Mouse (Mus musculus) neural tube, embryonic 15.5 days (tissue): ENCODE data around the gene Inpp5k. TPM values are rescaled to one million over a fixed set of nuclear protein-coding genes. Genes with fewer than 3 reads are reported as not detected.
A peak's percentile ranks its signal among the peaks of the same experiment; 100 is the strongest.

Experiments
- ATAC-seq: fragments of 200-750 bp; cut with Nextera tagmentation; 2 replicates; pipeline ENCODE4 v1.8.0; 2017; ENCODE audit warnings: mild to moderate bottlenecking, moderate TSS enrichment, moderate library complexity; ENCODE audit not compliant: low FRiP score
- H3K27ac ChIP-seq: fragments of 300-500 bp; sonication (generic); replicated peaks from 2 replicates; pipeline ENCODE4 v1.5.1; 2015; ENCODE audit warnings: mild to moderate bottlenecking, inconsistent platforms
- H3K27me3 ChIP-seq: fragments of 300-500 bp; sonication (generic); replicated peaks from 2 replicates; pipeline ENCODE4 v1.6.1; 2015; ENCODE audit warnings: inconsistent platforms
- H3K36me3 ChIP-seq: fragments of 300-500 bp; sonication (generic); 2 replicates; pipeline ENCODE4 v1.6.1; 2015; ENCODE audit warnings: inconsistent platforms
- H3K4me1 ChIP-seq: fragments of 300-500 bp; sonication (generic); 2 replicates; pipeline ENCODE4 v1.6.1; 2015; ENCODE audit warnings: inconsistent platforms
- H3K4me2 ChIP-seq: fragments of 300-500 bp; sonication (generic); 2 replicates; pipeline ENCODE4 v1.6.1; 2015; ENCODE audit warnings: inconsistent platforms, mild to moderate bottlenecking, moderate library complexity
- H3K4me3 ChIP-seq: fragments of 300-500 bp; sonication (generic); replicated peaks from 2 replicates; pipeline ENCODE4 v1.5.1; 2015; ENCODE audit warnings: mild to moderate bottlenecking, inconsistent platforms
- H3K9ac ChIP-seq: fragments of 300-500 bp; sonication (generic); replicated peaks from 2 replicates; pipeline ENCODE4 v1.6.1; 2015; ENCODE audit warnings: mild to moderate bottlenecking, inconsistent platforms
- H3K9me3 ChIP-seq: fragments of 300-500 bp; sonication (generic); replicated peaks from 2 replicates; pipeline ENCODE4 v1.6.1; 2016; ENCODE audit warnings: inconsistent platforms
- whole genome bisulfite sequencing: fragments of 180-500 bp; shearing (Covaris S2); methylation state at CpG from one replicate; pipeline ENCODE4 v1.1.7; 2015; ENCODE audit warnings: mixed read lengths; 5-methylcytosine and 5-hydroxymethylcytosine counted together
- polyA plus RNA-seq: library from polyadenylated mRNA; unstranded; fragments of >200 nt; fragmentation: Nextera tagmentation; extraction: Ambion mirVana; gene quantifications from 2 replicates; pipeline ENCODE4 v1.2.1, GENCODE M21; 2015

The Inpp5k gene
- polyA plus RNA-seq, 1 experiment from 2014 or later = 39.0 TPM

DNA sequence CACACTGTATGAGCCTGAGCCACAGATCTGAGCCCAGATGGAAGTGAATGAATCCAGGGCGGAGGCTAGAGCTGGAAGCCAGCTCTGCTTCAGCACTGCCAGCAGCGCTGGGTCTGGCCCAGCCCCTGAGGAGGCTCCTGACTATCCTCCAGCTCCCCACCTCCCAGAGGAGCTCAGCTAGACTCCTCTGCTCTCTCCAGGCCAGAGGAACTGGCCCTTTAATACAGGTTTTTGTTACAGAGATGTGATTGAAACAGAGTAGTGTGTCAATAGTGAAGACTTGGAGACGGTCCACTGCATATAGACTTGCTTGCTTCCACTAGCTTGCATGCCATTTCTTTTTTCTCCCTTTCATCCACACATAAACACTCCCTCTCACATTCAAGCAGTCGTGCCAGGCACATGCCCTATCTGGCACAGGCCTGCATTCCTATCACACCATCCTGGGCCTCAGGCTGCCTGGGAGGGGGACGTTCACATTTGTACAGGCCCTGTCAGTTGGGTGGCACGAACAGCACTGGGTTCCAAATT is 17.0 kb downstream of the Inpp5k start:
- H3K27ac ChIP-seq = 0 out of 2 replicates have a peak overlapping the region, but pooled peaks have one; percentile 28
- WGBS = 53% methylated on average over 6 of the region's 6 CpGs
- H3K27me3 ChIP-seq = 0 out of 2 replicates have a peak, but pooled peaks cover 8% of the 10 kb centered on the region
- no peak overlapping the region for H3K4me2 ChIP-seq
- no peak overlapping the region for H3K9ac ChIP-seq
- no peaks in the 10 kb centered on the region for H3K9me3 ChIP-seq
- H3K4me1 ChIP-seq = peaks cover 30% of the 10 kb centered on the region
- no peak overlapping the region for H3K4me3 ChIP-seq
- peak; percentile 46; the same call in 1 of the 2 replicates for ATAC-seq
- no peaks in the 10 kb centered on the region for H3K36me3 ChIP-seq

DNA sequence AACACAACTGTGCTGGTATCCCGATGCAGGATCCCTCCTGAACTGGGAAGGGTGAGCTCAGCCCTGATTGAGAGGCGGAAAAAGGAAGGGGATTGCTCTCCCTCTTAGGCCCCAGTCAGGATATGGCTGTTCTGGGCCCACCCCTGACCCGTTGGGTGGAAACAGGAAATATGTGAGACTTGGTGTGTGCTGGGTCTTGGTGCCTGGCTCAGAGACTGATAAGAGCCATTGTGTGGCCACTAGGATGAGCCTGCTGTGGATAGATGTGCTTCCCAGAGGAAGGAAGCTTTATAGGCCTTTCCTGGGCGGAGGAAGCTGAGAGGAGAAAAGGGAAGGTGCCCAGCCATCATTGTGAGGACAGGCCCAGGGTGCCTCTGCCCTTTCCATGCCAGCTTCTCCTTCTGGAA is 18.4 kb downstream of the Inpp5k start:
- Histone ChIP-seq H3K36me3 (no peaks in the 10 kb centered on the region), H3K27me3 (peaks cover 20% of the 10 kb centered on the region), H3K9me3 (no peaks in the 10 kb centered on the region), H3K4me3 (no peak overlapping the region), H3K27ac (0 out of 2 replicates have a peak overlapping the region, but pooled peaks have one; percentile 6), H3K4me2 (no peak overlapping the region), H3K4me1 (peaks cover 43% of the 10 kb centered on the region), H3K9ac (no peak overlapping the region)
- ATAC-seq = no peak
- 73% methylated on average over 4 of the region's 4 CpGs for WGBS

DNA sequence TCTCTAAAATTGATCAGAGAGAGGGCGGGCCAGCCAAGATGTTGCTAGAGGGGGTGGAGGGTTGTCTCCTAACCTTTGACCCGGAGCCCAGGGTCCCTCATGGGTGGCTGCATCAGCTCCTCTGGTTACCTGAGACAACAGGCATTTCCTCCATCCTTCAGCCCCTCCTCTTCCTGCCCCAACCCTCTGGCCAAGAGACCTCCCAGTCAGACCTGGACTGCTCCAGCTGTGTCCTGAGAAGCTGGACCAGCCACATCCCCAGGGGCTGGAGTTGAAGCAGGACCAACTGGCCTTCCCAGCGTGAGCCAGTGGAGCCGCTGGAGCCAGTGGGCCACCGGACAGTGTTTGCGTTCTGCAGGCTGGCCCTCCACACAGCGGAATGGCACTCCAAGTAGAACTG is 19.5 kb downstream of the Inpp5k start, which contains the start of gene Myo1c:
Myo1c (plus strand) TSS at position 194 of the 400 bp plus-strand sequence.
- H3K27ac ChIP-seq = peak within 1 kb of the TSS; percentile 77; the same call in 1 of the 2 replicates
- ATAC-seq = no peak
- 83% methylated on average over 7 of the region's 7 CpGs for WGBS
- H3K9me3 ChIP-seq = no peaks in the 10 kb centered on the region
- H3K27me3 ChIP-seq = peaks cover 32% of the 10 kb centered on the region
- peaks cover 50% of the 10 kb centered on the region for H3K4me1 ChIP-seq
- H3K36me3 ChIP-seq = no peaks in the 10 kb centered on the region
- peak within 1 kb of the TSS; percentile 74 for H3K9ac ChIP-seq
- H3K4me3 ChIP-seq = peak within 1 kb of the TSS; percentile 60
- peak within 1 kb of the TSS; percentile 94 for H3K4me2 ChIP-seq

DNA sequence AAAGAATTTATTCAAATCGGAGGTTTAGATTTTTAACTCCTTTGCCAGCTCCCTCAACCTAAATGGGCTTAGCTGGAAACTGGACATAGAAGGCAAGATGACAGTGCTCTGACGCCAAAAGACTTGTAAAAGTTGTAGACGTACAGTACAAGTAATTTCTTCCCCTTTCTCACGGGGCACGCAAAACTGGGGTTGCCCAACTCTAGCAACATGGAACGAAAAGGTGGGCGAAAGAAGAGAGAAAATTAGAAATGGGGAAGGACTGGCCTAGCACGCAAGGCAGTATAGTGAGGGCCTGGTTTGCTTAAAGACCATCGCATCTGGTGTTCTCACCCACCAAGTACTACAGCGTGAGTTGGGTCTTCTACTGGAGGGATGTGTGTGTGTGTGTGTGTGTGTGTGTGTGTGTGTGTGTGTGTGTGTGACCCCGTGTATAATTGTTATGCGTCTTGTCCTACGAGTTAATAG is 20.2 kb downstream of the Inpp5k start:
- Histone ChIP-seq H3K4me2 (peak overlapping the region; percentile 94), H3K27me3 (peaks cover 34% of the 10 kb centered on the region), H3K9me3 (no peaks in the 10 kb centered on the region), H3K27ac (no peak overlapping the region), H3K36me3 (no peaks in the 10 kb centered on the region), H3K4me1 (peaks cover 56% of the 10 kb centered on the region), H3K9ac (peak overlapping the region; percentile 74), H3K4me3 (peak overlapping the region; percentile 60)
- no peak for ATAC-seq
- 47% methylated on average over 13 of the region's 13 CpGs for WGBS

DNA sequence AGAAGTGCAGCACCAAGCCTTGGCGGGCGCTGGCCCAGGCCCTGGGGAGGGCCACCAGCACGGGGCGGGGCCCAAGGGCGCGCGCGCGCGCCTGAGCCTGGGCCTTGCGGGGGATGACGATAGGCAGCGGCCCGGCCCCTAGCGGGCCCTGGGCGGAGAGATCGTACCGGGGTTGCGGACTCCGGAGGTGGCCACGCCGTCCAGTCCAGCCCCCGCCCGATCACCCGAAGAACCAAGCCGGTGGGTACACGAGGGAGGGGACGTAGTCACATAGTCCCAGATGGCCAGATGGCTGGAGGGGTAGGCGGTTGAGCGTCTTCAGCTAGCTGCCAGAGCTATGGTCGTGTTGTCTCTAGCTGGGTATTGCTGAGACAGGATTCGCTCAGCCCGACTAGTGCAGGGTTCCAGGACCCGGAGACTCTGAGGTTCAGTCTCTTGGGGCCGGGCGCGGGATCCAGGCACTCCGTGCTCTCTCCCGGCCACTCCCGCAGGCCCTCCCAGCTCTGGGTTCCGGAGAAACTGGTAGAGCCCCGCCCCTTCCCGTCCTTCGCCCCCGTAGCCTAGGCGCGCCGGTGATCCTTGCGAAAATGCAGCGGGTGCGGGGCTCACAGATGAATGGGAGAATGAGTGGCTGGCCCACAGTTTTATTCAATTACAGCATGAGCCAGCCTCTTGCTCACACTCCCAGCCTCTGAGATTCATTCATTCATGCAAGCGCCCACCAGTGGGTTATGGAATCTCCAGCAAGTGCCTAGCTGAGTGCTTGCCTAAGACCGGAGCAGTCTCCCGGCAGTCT is 20.8 kb downstream of the Inpp5k start:
- H3K27me3 ChIP-seq = peaks cover 34% of the 10 kb centered on the region
- no peaks in the 10 kb centered on the region for H3K9me3 ChIP-seq
- peak overlapping the region; percentile 77 for H3K27ac ChIP-seq
- WGBS = 1% methylated on average over 50 of the region's 54 CpGs
- peak overlapping the region; percentile 60 for H3K4me3 ChIP-seq
- H3K9ac ChIP-seq = peak overlapping the region; percentile 74
- peaks cover 63% of the 10 kb centered on the region for H3K4me1 ChIP-seq
- ATAC-seq = peak; percentile 56
- H3K4me2 ChIP-seq = peak overlapping the region; percentile 94
- no peaks in the 10 kb centered on the region for H3K36me3 ChIP-seq

DNA sequence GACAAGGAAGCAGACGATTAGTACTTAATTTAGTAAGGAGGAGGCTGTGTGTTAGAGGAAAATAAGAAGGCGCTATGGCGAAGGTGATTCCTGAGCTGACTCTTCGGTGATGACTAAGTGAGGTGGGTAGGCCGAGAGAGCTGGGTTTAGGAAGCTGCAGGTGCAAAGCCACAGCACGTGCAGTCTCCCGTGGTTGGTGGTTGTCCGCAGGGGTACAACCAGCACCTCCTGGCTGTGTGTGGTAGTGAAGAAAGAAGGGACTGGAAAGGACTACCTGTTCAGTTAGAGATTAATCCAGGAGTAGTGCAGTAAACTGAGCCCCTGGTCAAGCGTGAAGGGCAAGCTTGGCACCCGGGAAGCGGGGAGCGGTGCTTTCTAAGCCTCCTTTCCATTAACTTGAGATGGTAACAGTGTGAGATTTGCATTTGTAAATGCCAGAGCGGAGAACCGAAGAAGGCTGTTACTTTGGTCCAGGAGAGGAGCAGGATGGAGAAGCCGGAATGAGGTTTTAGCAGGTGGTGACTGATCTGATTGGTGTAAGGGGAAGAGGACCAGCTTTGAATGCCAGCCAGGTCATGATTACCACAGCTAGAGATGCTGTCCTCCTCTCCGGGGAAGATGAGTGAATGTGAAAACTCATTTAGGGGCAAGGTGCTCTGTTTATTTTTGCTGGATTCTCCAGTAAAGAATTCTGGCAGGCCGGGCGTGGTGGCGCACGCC is 21.6 kb downstream of the Inpp5k start:
- 20% methylated on average over 20 of the region's 20 CpGs for WGBS
- Histone ChIP-seq H3K27ac (peak overlapping the region; percentile 77), H3K9me3 (no peaks in the 10 kb centered on the region), H3K9ac (peak overlapping the region; percentile 74), H3K4me3 (peak overlapping the region; percentile 60), H3K27me3 (peaks cover 34% of the 10 kb centered on the region), H3K36me3 (no peaks in the 10 kb centered on the region), H3K4me1 (peaks cover 64% of the 10 kb centered on the region), H3K4me2 (peak overlapping the region; percentile 94)
- no peak for ATAC-seq

DNA sequence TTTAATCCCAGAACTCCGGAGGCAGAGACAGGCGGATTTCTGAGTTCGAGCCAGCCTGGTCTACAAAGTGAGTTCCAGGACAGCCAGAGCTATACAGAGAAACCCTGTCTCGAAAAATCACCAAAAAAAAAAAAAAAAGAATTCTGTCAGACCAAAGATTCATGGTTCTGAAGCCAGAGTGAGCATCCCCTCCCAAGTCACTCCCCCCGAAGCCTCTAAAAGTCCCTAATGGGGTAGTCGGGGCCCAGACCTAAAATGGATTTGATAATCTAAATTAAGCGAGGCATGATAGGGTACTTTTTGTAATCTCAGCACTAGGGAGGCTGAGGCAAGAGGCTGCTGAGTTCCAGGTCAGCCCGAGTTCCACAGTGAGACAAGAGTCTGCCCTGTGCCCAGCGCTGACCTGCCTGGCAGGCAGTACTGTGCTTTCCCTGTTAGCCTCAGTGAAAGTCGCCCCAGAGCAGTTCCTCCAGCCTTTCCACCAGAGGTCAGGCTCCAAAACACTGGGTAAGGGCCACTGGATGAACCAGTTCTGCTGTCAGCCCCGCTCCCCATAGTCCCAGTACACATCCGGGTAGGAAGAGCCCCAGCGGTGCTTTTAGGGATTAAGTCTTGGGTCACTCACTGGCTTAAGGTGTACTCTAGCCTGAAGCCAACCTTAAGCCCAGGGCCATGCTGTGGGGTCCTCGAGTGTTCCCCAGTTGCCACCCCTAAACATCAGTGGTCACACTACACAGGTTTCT is 22.3 kb downstream of the Inpp5k start:
- Histone ChIP-seq H3K4me1 (peaks cover 64% of the 10 kb centered on the region), H3K36me3 (no peaks in the 10 kb centered on the region), H3K4me3 (peak overlapping the region; percentile 43), H3K4me2 (peak overlapping the region; percentile 99), H3K27me3 (peaks cover 34% of the 10 kb centered on the region), H3K9me3 (no peaks in the 10 kb centered on the region), H3K9ac (no peak overlapping the region), H3K27ac (peak overlapping the region; percentile 38; the same call in 1 of the 2 replicates)
- 35% methylated on average over 14 of the region's 14 CpGs for WGBS
- no peak for ATAC-seq

DNA sequence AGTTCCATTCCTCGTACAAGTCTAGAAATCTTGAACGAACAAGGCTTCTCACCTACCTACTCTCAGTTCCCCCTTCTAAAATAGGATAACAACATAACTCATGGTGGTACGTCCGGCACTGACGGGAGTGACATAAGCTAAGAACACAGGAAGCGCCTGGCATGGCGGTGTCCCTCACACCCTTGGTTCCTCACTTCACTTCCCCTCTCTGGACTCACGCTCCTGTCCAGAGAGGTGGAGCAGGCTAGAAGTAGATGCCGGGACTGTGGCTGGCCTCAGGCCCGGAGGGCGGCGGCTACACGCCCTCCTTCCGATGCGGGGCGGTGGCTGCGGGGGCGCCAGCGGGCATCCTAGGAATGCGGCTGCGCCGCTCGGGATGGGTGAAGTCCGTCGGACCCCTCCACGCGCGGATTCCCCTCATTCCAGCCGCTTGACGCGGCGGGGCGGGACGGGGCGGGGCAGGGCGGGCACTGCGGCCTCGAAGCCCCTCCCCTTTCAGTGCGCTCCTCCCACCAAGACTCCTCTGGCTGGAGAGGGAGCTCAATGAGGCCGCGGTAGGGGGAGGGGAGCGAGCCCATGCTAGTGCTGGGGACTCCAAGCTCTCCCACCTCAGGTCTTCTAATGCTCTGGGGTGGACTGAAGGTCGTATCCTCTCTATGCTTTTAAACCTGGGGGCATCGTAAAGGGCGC is 23.1 kb downstream of the Inpp5k start:
- Histone ChIP-seq H3K27ac (peak overlapping the region; percentile 38; the same call in 1 of the 2 replicates), H3K9me3 (no peaks in the 10 kb centered on the region), H3K4me1 (peaks cover 63% of the 10 kb centered on the region), H3K9ac (peak overlapping the region; percentile 34), H3K27me3 (peaks cover 34% of the 10 kb centered on the region), H3K36me3 (no peaks in the 10 kb centered on the region), H3K4me2 (peak overlapping the region; percentile 99), H3K4me3 (peak overlapping the region; percentile 43)
- WGBS = 1% methylated on average over 41 of the region's 45 CpGs
- ATAC-seq = peak; percentile 21; the same call in 1 of the 2 replicates

DNA sequence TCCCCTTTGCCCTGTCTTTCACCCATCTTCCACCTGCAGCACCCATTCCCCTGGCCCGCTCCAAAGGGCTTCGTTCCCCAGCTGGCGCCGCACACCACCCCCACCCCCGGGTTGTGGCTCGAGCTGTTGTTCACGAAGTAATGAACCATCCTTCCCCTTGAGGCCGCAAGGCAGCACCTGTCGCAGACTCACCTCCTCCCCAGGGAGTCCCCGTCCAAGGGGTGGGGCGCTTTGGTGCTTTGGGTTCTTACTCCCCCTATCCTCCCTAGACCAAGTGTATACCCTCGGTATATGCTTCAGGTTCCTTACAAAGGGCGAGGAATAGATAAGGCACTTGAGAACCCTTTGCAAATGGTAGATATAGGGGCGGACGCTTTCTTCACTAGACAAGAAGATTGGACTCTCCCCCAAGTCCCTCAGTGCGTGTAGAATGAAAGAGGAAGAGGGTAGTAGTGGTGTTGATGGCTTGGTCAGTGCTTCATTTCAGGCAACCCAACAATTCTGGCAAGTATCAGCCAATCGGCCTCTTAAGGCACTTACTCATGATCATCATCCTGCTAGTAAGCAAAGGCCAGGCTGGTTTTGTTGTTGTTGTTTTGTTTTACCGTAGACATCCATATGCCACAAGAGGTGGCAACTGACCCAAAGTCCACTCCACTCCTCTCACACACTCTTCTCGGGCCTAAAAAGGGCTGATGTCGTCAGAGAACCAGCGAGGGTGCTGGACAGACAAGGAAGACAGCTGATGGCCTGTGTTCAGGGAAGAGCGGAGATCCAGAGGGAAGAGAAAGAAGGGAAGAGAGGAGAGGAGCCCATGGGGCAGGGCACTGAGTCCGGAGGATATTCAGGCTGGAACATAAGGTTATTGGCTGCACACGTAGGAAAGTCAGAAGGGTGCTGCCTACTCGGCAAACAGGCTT is 23.9 kb downstream of the Inpp5k start:
- 42% methylated on average over 25 of the region's 25 CpGs for WGBS
- H3K9me3 ChIP-seq = no peaks in the 10 kb centered on the region
- H3K36me3 ChIP-seq = no peaks in the 10 kb centered on the region
- H3K9ac ChIP-seq = peak overlapping the region; percentile 34
- ATAC-seq = no peak
- H3K4me3 ChIP-seq = peak overlapping the region; percentile 67
- no peak overlapping the region for H3K27ac ChIP-seq
- peaks cover 34% of the 10 kb centered on the region for H3K27me3 ChIP-seq
- H3K4me2 ChIP-seq = peak overlapping the region; percentile 99
- H3K4me1 ChIP-seq = peaks cover 60% of the 10 kb centered on the region
